Mouse (Mus musculus): ENCODE measurements at regions not wholly inside any gene's neighbourhood (a gene's known extent, or its start where the extent isn't known, plus 50 kb on each side); places are given as distances from the start of the nearest gene placed in this dataset.
"Not testable (repeated sequence)": the region's sequence is repeated elsewhere in the genome, so short reads cannot be mapped to it uniquely, and the experiment has no call there.

DNA sequence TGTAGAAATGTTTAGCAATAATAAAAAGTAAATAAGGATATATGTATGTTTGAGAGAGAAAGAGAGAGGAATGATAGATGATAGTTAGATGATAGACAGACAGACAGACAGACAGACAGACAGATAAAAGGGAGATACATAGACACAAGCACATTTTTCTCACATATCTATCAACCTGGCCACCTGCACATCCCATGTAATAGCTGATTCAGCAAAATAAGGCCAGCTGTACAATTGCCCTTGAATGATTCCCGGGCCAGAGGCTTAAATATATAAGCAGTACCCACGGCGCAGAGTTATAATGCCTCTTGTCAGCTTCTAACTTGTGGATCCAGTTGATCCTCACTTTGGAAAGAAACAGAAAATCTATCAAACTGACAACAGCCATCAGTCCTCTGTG, 178.5 kb downstream of the Tmem114 start:
- CTCF ChIA-PET, result no interaction called here

DNA sequence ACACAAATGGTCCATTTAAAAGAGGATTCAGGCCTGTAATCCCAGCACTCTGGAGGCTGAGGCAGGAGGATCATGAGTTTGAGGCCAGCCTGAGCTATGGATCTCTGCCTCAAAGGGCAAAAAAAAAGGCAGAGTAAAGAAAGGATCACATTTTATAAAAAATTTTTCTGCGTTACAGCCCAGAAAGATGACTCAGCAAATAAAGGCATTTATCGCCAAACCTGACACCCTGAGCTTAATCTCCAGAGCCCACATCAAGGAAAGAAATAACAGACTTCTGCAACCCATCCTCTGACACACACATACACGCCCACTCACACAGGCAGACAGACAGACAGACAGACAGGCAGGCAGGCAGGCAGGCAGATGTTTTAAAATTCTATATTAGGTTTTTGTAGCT, 179.3 kb downstream of the Tmem114 start:
- CTCF ChIA-PET, result no interaction called here

DNA sequence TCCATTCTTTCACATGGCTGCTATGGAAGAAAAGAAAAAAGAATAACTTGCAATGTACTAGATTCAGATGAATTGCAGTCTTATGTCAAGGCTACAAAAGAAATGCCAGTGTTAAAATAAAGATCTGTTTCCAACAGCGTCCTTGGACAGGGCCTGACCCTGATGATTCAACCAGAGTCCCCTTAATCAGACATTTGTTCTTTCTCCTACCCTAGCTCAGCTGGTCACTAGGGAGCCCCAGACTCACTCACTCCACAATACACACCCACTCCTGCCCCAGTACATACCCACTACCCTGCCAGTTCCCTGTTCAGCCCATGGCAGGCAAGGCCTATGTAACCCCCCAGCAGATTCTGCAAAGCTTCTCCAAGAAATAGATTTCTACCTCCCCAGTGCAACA, 190.6 kb downstream of the Tmem114 start:
- CTCF ChIA-PET, result no interaction called here

DNA sequence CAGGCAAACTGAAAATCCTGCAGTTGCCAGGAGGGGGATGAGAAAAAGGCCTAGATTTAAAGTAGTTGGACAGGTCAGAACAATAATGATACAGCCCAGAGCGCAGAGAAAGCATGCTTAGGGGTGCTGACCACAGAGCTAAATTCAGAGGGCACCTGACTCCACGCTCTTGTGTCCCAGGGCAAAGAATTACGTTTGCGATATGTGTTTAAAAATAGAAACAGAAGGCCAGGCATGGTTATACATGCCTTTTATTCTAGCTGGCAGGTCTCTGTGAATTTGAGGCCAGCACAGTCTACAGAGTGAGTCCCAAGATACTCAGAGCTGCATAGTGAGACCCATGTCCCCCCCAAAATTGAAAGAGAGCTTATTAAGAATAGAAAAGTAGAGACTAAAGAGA, 192.9 kb downstream of the Tmem114 start:
- CTCF ChIA-PET, result no interaction called here

DNA sequence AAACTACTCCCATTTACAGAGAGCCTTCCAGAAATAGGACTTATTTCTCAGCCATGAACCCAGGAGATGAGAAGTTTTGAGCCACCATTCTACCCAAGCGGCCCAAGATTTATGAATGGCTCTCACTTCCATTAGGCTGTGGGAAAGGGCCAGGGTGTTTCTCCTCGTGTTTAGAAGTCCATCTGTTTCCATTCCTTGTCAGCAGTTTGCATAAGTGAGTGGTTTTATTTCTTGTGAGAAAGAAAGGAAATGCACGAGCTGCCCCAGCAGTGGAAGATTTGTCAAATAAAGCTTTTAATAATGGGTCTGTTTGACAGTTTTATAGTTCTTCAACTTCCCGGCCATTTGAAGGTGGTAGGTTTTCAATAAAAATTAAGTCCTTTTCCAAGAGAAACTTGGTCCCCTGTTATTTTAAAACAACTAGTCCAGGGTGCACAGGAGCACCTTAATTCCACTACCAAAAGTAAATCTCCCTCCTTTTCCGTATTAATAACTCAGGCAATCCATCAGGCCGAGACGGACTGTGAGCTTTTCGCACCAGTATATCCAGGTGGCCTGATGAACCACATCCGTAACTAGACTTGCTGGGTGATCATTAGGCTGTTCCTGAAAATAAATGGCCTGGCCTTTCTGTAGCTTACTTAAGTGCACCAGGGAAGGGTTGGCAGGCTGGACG, 201.2 kb downstream of the Tmem114 start:
- CTCF ChIA-PET, result no interaction called here

DNA sequence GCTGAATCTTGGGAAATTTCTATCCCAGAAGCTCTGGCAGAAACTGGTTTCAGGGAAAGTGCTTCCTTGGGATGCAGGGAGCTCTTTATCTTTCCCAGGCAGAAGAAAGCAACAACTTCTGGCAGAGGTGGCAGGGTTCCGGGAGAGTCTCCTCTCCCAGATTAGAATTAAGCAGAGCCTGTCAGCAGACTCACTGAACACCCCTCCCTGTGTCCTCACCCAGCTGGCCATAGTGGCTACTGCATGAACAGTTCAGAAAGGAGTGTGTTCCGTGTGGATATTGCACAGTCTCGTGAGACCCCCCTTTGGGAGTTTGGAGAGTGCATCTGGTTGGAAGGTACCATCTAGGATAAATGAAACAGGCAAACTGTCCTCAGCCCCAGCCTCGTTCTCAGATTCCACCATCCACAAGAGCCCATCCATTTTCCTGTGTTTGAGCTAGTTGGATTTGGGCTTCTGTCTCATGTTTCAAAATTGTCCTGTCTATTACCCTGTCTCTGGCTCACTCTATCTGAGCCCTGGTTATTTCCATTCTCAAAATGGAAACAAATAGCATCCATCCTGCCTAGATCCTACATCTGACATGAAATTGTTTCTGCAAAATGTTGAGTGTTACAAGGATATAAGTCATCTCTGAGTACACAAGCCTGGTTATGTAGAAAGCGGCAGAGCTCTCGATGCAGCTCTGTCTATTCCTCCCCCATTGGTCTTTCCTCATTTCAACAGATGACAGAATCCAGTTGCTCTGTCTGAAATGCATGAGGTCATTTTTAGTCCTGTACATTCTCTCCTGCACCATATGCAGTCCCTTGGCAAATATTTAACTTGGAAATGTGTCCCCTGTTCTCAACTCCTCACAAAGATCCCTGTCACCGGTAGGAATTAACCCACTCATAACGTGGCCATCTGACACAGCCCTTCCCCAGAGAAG, 216.4 kb downstream of the Tmem114 start:
- CTCF ChIA-PET, result no interaction called here

DNA sequence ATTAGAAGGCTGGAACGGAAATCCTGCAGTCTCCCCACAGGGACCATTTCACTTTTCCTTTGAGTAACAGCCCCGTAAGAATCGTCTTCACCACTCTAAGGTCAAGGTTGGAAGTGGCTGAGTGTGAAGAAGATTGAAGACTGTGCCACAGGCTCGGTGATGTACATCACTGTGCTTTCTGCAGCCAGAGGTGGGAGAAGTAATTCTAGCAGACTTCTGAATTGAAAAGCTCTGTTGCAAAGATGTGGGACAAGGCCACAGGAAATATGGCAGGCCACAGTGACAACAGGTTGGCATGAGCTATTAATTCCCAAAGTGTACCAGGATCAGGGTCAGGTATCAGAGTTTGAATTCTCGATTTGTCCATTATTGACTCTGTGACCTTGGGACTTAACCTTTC, 219.9 kb downstream of the Tmem114 start:
- CTCF ChIA-PET, result no interaction called here

DNA sequence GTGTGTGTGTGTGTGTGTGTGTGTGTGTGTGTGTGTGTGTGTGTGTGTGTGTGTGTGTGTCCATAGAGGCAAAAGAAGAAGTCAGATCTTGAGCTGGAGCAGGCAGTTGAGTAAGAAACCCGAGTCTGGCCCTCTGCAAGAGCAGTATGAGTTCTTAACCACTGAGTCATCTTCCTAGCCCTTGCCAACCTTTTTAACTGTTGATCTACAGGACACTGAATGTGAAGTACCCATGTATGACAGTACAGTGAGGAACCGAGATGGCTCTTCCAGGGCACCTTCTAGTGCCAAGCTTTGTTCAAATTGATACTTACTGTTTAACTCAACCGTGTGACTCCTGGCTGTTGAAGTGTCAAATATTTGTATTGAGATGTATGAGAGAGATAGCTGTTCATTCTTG, 223.6 kb downstream of the Tmem114 start:
- CTCF ChIA-PET, result no interaction called here

DNA sequence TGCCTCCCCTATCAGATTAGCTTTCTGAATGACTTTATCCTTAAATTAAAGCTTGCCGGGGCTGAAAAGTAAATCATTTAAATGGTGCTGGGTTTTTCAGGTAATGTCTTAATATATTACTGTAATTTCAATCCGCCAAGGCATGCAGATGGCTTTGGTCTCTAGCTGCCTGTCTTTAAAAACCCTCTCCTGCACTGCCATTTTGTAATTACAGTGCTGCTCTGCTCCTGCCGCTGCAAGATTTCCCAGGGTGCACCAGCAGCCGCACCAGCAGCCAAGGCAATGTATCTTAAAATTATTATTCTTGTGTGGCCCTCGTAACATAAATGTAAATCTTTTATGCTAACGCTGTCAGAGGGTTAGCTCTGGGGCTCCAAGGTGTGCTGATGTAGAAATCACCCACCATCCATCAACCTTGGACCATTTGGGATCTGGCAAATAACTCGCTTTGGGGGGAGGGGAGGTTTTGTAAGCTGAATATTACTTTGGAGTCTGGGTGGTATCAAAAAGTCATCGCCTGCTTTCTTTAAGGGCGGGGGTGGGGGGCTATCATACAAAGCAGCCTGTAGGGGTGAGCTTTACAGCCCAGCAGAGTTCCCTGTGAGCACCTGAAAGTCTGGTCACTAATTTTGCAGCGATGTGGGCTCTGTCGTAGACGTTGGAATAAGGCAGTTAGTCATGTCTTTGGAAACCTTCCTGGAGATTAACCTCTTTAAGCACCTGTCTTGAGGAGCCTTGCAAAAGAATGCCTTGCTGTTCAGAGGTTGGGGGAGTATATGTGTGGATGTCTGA, 226.0 kb downstream of the Tmem114 start:
- CTCF ChIA-PET, result no interaction called here

DNA sequence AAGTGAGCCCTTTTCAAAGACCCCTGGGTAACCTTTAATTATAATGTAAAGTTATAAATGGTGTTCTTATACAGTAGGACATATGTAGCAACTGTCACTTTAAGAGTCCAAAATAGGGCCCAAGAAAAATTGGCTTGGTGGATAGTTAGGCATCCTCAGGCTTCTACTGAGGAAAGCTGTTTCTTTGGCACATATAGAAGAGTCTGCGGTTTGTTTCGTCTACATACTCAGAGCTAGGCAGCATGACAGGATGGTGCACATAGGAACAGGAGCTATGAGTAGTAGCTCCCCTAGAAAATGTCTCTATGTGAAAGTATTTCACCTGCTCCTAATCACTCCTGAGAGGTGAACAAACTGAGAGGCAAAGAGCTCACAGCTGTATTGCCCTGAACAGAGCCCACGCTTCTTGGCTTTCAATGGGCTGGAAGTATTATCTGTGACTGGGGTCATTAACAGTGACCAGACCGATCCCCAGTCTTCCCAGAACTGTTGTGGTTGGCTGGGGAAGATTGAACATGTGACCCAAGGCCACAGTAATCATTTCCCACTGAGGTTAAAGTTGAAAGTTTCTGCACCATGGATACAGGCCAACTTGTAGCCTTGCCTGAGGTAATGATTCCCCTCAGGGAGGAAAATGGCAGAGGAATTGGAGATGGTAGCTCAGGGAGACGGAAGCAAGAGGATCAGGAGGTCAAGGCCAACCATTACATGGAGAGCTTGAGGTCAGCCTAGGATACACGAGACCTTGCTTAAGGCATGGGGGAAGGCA, 235.3 kb downstream of the Tmem114 start:
- CTCF ChIA-PET, result no interaction called here

DNA sequence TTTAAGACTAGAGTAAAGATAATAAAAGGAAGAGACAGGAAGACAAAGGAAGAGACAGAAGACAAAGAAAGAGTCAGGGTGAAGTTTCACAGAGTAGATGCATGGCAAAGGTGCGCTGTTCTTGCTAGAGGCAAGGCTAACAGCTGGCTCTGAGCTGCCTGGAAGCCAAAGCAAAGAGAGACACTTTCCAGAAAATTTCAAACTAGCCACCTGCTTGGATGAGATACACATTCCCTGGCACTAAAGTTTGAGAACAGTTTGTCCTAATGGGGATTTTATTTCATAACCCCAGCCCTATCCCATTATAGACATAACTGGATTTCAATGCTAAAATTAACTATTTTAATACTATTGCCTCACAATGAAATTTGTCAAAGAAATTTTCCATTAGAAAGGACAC, 235.9 kb downstream of the Tmem114 start:
- CTCF ChIA-PET, result no interaction called here

DNA sequence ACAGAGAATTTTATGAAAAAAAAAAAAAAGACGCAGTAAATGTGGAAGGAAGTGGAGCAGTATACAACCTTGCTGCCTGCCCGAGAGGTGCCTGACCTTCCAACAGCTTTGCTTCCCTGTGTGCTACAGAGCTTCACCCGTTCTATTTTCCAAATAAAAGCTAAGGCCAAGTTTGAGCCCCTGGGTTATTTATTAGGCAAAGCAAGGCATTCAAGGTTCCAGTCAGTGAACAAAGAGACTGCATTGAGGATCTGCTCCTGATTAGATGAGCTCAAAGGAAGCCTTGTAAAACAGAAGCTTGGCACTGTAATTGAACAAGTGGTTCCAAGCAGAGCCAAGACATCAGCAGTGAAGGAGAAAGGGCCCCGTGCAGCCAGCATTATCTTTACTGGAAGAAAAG, 236.4 kb downstream of the Tmem114 start:
- CTCF ChIA-PET, result no interaction called here

DNA sequence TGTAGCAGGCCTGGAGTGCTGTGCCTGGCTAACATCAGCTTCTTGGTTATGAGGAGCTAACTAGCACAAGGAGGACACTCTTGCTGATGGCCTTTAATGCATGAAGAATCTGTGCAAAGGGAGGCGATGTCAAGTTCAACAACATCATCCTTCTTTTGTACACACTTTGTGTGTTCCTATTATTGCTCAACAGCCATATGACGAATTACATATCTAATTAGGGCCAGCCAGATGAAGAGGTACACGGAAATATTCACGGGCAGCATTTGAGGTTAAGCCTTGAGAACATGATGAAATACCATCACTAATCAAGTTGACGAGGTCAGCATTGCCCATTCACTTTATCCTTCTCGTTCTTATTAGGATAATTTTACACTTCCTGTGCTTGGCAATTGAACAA, 240.2 kb downstream of the Tmem114 start:
- CTCF ChIA-PET, result no interaction called here

DNA sequence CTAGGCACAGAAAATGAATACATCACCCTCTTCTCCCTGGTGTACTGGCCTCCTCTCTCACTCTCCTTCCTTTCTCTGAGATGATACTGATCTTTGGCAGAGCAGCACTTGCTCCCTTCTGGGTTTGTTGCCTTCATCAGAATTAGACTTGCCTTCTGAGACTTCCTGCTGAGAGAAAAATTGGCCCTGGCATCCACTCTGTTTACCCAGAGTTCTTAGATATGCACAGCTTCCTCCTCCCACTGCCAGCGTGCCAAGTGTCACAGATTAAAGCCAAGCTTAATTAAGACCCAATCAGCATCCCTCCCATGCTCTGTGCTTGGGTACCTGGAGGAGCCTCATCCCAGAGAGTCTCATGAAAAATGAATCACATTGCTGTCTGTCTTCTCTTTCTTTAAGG, 246.0 kb downstream of the Tmem114 start:
- CTCF ChIA-PET, result no interaction called here

DNA sequence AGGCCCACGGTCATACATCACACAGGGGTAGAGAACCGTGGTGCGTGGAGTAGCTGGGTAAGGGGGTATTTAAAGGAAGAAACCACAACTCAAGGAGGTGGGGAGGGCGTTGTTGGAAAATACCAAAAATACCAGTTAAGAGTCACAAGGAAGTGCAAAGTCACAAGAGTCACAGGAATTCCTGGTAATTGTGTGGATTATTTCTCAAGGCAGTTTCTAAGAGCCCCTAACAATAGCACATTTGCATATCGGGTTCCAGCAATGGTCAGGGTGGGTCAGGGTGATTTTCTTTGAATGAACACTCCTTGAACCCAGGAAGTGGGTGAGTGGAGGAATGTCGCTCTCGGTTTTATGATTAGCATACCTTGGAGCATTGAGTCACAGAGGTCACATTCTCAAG, 247.7 kb downstream of the Tmem114 start:
- CTCF ChIA-PET, result not testable (repeated sequence)

DNA sequence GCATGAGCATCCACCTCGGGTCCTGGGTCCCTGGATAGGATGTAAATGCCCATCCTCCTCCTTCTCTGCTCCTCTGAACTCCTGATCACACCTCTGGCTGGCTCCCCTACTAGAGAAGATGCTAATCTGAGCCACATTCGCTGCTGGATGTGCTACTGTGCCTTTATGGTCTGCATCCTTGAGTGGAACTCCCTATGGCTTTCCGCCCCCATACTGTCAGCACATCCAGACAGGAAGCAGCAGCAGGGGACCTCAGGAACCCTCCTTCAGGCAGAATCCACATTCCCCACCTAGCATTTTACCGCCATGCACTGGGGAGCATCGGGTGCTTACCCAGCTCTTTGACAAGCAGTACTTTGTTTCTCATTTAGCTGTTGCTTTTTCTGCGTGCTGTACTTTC, 248.8 kb downstream of the Tmem114 start:
- CTCF ChIA-PET, result interaction anchor here (0.6 kb wide), 1 partner anchor 82 kb away, joined by 3 read pairs; no protein-coding TSS in a partner anchor

All from spleen, embryonic (tissue).